Mouse (Mus musculus): ENCODE results near the gene 2310039H08Rik.

DNA sequence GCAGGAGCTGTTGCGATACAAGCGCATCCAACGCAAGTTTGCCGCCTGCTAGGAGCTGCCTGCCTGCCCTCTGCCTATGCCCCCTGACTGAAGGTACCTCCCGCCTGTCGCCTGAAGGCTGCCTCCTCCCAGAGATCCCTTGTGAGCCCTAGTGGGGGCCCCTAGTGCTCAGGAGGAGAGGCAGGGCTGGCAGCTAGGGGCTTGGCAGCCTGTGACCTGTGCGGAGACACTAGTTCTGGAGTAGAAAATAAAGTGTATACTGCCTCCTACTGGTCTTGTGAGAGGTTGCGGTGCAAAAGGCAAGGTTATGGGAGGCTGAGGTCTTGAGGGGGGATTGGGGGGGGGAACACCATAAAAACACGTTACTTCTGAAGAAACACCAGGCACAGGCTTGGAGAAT, 47.2 kb upstream of the 2310039H08Rik start:
- TF ChIP-seq CTCF (IDR thresholded peaks at IDR 0.05; ENCODE audit: low read depth), result peak; percentile 76
- TF ChIP-seq EP300 (optimal IDR thresholded peaks at IDR 0.05), result no peak
